Mouse (Mus musculus): Measurements from ENCODE around the gene Klhl35. TPM values are rescaled to one million over a fixed set of nuclear protein-coding genes. Genes with fewer than 3 reads are reported as not detected.

Klhl35 gene
- total RNA-seq, 2 experiments from 2014 or later: 1.3 to 1.4 TPM

GRCm38 (mm10) chr7:99454044-99454443 is 11.8 kb upstream of the Klhl35 start:
- DNase-seq: no peak

- DNase-seq: no peak
These were observed 7.0 kb upstream of the Klhl35 start for GRCm38 (mm10) chr7:99458849-99459248.

- no peak for DNase-seq
These were observed 5.7 kb upstream of the Klhl35 start for GRCm38 (mm10) chr7:99459888-99460652.

DNA sequence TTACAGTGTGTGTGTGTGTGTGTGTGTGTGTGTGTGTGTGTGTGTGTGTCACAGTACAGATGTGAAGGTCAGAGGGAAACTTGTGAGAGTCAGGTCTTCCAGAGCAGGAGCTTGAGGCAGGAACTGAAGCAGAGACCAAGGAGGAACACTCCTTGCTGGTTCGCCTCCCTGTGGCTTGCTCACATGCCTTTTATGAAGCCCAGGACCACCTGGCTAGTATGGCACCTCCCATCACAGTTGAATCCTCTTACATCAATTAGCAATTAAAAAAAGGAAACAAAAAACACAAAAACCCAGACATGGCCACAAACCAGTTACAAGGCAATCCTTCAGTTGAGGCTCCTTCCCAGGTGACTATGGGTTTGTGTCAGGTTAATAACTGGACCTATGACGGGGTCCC is 2.7 kb upstream of the Klhl35 start:
- no peak for DNase-seq

GRCm38 (mm10) chr7:99467916-99468282 is 2.1 kb downstream of the Klhl35 start:
- peak; percentile 59 for DNase-seq

- peak; percentile 81 for DNase-seq
These were observed 2.7 kb downstream of the Klhl35 start for GRCm38 (mm10) chr7:99468283-99469132.

DNA sequence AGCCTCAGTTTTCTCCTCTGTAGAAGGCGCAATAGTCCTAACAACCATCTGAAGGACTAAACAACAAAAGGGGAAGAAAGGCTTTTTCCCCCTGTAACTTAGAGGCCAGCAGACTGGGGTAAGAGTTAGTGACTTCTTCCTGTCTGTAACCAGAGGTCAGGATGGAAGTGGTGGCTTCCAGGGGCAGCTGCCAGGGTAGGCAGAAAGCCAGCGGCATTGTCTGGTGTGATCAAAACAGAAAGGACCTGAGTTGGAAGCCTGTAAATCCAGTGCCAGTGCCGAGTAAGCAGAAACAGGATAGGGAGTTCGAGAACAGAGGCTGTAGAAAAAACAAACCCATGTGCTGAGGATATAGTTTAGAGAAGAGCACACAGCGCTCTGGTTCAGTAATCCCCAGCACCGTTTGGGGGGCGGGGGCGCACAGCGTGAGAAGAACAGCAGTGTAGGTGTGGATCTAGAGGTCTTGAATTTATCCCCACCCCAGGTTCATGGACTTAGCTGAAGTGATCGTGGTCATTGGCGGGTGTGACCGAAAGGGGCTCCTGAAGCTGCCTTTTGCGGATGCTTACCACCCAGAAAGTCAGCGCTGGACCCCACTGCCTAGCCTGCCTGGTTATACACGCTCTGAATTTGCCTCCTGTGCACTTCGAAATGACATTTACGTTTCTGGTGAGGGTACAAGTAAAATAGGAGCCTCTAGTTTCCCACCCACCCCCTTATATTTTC is 4.0 kb downstream of the Klhl35 start:
- peak; percentile 53 for DNase-seq

DNA sequence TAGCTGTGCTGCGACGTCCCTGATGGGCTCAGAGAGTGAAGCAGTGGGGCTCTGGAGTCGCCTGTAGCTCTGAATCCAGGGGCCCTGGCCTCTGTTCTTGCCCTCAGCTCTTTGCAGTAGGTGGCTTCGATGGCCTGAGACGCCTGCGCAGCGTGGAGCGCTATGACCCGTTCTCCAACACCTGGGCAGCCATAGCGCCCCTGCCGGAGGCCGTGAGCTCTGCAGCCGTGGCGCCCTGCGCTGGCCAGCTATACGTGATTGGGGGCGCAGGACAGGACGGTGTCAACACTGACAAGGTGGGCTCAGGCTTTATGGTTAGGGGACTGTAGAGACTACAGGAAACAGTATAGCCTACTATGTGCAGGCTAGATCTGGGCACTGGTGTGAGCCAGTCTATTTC is 5.8 kb downstream of the Klhl35 start:
- DNase-seq: no peak

DNA sequence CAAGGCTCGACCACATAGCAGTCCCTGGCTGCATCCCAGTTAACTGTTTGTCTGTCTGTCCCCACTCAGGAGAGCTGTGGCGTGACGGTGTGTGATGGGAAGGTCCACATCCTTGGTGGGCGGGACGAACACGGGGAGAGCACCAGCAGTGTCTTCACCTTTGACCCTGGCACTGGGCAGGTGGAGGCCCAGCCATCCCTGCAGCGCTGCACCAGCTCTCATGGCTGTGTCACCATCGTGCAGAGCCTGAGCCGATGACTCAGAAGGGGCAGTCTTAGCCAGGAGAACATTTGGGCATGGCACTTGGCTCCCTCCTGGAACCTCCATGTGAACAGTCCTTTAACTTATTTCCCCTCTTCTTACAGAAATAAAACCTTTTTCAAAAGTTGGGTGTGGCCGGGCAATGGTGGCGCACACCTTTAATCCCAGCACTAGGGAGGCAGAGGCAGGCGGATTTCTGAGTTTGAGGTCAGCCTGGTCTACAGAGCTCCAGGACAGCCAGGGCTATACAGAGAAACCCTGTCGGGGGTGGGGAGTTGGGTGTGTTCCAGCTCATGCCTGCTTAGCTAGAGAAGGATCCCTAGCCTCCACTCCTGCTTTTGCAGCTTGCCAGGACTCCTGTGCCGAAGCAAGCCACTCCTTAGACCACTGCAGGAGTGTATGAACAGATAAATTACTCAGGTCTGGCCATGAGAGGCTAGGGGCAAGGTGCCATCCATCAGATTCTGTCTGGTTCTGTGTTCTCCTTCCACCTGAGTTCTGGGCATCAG is 8.0 kb downstream of the Klhl35 start:
- DNase-seq: no peak

GRCm38 (mm10) chr7:99474836-99475561 is 9.2 kb downstream of the Klhl35 start:
- DNase-seq: no peak

- DNase-seq: no peak
These were observed 9.7 kb downstream of the Klhl35 start for GRCm38 (mm10) chr7:99475562-99475911.

GRCm38 (mm10) chr7:99476558-99477114 is 10.8 kb downstream of the Klhl35 start:
- no peak for DNase-seq

GRCm38 (mm10) chr7:99477235-99477634 is 11.4 kb downstream of the Klhl35 start:
- DNase-seq: no peak

DNA sequence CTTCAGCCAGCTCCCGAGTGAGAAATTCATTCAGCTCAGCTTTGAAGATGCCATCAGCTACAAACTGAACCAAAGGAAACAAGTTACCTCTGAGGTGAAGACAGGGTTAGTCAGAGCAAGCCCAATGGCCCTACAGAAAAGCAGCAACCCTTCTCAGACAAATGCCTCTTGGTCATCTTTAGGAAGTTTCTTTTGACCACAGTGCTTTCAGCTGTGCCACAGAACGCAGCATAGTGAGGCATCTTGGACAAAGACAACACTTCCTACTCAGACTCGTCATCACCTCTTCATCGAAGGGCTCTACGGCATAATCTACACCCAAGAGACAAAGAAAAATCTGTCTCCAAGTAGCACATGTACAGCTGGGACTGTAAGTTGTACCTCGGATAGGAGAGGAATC is 16.8 kb downstream of the Klhl35 start:
- DNase-seq: no peak

DNA sequence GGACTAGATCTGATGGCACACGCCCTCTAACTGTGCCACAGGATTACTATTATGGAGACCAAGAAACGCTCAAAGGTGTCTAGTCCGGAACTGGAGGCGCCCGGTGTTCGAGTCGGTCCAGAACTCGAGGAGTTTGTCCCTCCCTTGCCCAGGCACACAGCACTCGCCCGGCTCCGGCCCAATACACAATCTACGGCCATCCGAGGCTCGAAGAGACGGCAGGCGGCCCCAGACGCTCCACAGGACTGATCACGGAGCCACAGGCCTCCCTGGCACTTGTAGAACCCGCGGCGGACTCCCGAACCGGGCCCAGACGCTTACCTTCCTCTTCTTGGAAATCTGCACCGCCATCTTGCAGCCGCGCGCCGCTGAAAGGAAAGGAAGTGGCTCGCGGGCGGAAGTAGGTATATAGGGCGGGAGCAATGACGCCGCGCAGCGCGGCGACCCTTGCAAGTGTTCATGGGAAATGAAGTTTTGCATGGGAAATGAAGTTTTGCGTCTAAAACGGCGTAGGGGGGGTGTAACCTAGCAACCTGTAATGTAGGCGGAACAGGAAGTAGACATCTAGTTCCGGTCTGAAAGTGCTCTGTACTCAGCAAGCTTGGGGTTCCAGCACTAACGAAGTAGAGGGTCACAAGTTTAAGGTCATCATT is 17.6 kb downstream of the Klhl35 start, which contains the start of gene Rps3:
Gene Rps3, minus strand, starts transcription at position 468 of the 653 bp plus-strand sequence.
- DNase-seq: peak; percentile 94

DNA sequence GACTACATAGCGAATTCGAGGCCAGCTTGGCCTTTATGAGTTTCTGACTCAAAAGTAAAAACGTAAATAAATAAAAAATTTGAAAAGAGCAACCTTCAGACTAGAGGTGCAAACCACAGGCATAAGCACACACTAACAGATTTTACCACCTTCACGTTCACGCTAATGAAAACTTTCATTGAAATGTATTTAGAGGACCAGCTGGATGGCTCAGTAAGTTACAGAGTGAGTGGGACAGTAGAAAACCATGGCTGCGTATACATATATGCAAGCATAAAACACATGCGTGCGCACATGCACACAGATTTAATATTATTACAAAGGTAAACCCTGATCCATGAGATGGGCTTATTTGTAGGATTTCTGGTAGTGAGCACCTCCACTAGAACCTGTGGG is 18.1 kb downstream of the Klhl35 start:
- DNase-seq: no peak

DNA sequence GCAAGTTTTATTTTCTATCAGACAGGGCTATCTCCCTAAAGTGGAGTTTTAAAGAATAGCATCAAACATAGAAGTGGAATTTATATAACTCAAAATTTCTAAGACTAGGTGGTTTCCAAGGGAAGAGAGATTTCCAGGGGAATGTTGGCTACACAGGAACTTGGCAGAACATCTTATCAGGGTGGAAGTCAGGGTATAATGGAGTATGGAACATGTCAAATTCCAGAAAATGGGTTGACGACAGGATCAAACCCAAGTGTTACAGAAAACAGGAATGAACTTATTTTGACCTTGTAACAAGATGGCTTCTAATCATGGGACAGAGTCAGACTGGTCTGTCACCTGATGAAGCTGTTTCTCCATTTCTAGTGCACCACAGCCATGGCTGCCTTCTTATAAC is 18.9 kb downstream of the Klhl35 start:
- DNase-seq: no peak

DNA sequence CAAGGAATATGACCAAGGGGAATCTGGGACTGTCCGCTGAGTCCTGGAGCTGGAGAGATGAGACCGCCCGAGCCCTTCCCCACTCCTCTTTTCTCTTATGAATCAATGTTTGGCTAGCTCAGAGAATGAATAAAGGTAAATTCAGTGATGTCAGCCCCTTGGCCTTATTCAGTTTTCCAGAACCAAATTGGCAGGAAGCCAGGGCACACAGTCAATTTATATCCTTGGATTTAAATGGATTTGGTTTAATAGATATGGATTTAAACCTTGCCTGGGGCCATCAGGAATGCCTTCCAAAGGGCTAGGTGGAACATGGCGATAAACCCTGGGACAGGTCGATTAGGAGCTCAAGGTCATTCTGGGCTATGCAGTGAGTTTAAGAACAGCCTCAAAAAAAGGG is 23.9 kb downstream of the Klhl35 start:
- no peak for DNase-seq

- DNase-seq: peak; percentile 11
These were observed 33.3 kb downstream of the Klhl35 start for GRCm38 (mm10) chr7:99499128-99499527.

GRCm38 (mm10) chr7:99500201-99500600 is 34.4 kb downstream of the Klhl35 start:
- peak; percentile 88 for DNase-seq

GRCm38 (mm10) chr7:99500655-99501054 is 34.9 kb downstream of the Klhl35 start:
- DNase-seq: no peak
